Mouse (Mus musculus): ENCODE measurements around the gene Hist1h3a.
A peak's percentile ranks its signal among the peaks of the same experiment; 100 is the strongest.
"Not testable (repeated sequence)": the region's sequence is repeated elsewhere in the genome, so short reads cannot be mapped to it uniquely, and the experiment has no call there.

Gene Hist1h3a

DNA sequence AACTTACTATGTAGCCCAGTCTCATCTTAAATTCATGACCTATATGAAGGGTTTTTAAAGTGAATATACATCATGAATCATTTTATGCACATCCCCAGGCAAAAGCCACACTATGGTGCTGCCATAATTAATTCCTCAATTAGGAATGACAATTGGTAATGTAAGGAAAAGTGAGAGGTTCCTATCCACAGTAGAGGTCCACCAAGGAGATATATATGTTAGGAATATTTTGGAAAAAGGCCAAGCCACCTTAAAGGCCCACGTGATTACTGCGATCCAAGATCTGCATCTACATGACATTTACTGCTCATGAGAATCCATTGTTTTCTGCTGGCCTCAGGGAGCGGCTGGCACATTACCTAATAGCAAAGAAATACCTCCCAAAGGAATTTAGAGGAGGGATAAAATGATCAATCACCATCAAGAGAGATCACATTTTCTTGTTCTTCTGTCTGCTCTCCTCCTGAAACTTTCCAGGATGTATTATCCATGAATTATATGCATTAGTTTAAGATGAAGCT lies 2.9 kb downstream of the Hist1h3a start:
- DNase-seq (ENCODE audit: extremely low read depth, low read depth, low spot score) = no peak

GRCm38 (mm10) chr13:23757921-23758320 lies 4.3 kb downstream of the Hist1h3a start:
- no peak for DNase-seq (ENCODE audit: extremely low read depth, low read depth, low spot score)

DNA sequence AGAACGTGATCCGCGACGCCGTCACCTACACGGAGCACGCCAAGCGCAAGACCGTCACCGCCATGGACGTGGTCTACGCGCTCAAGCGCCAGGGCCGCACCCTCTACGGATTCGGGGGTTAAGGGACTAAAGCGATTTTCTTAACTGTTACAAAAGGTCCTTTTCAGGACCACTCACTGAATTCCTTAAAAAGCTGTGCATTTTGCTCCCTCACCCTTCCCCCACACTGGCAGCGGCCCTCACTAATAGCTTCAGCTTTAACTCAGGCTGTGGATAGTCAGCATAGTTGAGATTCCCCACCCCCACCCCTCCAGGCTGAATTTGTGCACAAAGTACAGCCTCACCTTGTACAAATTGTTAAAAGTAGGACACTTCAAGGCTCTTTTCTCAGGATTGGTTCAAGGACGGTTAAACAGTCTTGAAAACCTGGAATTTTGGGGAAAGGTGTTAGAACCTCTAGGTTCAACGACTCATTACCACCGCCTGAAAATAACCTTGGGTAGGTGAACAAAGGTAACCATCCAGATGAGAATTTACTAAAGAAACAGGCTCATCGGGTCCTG lies 4.9 kb downstream of the Hist1h3a start:
- DNase-seq (ENCODE audit: extremely low read depth, low read depth, low spot score) = no peak

DNA sequence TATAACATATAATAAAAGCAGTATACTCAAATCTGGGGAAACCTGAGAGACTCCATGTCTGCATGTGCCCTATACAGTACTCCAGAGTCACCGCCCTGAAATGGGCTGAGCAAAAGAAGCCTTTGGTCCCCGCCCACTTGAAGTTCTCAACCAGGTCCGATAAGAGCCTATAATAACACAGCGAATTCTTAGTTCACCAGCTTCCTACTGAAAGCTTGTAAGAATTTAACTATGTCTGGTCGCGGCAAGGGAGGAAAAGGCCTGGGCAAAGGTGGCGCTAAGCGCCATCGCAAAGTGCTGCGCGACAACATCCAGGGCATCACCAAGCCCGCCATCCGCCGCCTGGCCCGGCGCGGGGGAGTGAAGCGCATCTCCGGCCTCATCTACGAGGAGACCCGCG lies 5.4 kb downstream of the Hist1h3a start, which contains the start of gene Hist1h4b:
TSS of gene Hist1h4b (plus strand) at position 224 of the 400 bp plus-strand sequence.
- peak; percentile 74 for DNase-seq (ENCODE audit: extremely low read depth, low read depth, low spot score)

DNA sequence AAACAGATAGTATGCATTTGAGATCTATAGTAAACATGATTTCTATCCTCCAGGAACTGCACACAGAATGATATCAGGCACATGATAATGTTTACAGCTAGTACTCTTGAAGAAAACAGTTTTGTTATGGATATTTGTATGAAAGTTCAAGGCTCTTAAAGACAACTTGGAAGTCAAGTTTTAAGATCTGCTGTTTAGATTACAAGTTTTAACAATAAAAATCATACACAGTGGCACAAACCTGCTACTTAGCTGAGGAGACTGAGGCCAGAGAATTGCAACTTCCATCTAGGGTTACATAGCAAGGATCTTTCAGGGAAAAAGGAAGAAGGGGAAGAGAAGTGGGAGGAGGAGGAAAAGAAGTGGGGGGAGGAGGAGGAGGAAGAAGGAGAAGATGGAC lies 7.2 kb downstream of the Hist1h3a start:
- no peak for DNase-seq (ENCODE audit: extremely low read depth, low read depth, low spot score)

DNA sequence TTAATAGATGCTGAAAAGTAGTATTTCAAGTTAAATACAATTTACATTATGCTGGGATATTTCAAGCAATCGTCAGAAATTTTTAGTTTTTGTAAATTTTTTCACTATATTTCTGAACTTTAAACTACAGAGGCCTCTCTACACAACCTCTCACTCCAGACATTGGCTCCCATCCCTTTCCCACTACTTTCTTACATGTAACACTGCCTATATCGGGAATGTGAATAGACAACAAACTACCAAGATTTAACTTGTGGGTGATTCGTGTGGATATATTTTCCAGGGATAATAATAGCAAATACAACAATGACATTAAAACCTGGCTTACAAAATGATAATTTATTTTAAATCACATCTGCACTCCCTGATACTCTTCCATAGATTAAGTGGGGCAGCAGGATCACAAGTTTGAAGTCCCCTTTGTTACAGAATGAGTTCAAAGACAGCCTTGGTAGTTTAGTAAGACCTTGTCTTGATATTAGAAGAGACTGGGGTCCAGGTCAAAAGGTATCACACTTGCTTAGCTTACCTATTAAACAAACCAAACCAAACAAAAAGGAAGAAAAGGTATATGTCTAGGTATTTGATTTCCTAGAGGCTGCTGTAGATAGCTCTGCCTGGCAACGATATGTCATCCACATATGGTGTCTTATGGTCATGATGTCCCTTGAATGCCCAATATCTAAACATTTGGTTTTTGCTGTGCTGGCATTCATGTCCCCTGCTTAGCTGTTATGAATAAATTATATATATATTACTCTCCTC lies 8.7 kb downstream of the Hist1h3a start:
- DNase-seq (ENCODE audit: extremely low read depth, low read depth, low spot score) = no peak

DNA sequence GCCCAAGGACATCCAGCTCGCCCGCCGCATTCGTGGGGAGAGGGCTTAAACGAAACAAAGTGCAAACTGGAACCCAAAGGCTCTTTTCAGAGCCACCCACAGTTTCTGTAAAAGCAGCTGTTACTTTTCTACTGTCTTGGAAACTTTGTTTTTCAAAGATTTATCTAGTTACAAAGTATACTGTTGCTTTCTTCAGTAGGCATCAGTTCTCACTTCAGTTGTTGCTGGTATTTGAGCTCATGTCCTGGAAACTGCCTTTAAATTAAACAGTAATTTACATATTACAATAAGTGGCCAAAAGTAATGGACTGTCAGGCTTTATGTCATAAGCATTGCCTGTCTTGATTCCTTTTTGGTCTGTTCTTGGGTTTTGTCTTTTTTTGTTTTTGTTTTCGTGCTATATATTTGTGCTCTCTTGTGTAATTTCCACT lies 9.4 kb downstream of the Hist1h3a start:
- DNase-seq (ENCODE audit: extremely low read depth, low read depth, low spot score) = no peak

GRCm38 (mm10) chr13:23752067-23752741 lies 10.0 kb downstream of the Hist1h3a start, which contains the start of gene Hist1h3b:
Hist1h3b (plus strand) TSS chr13:23752267.
- DNase-seq (ENCODE audit: extremely low read depth, low read depth, low spot score) = not testable (repeated sequence)

GRCm38 (mm10) chr13:23751478-23751956 lies 10.7 kb downstream of the Hist1h3a start:
- no peak for DNase-seq (ENCODE audit: extremely low read depth, low read depth, low spot score)

GRCm38 (mm10) chr13:23750839-23751477 lies 11.2 kb downstream of the Hist1h3a start, which contains the start of gene Hist1h2ab:
Hist1h2ab (plus strand) TSS chr13:23751126.
- not testable (repeated sequence) for DNase-seq (ENCODE audit: extremely low read depth, low read depth, low spot score)

GRCm38 (mm10) chr13:23749563-23750121 lies 12.5 kb downstream of the Hist1h3a start:
- no peak for DNase-seq (ENCODE audit: extremely low read depth, low read depth, low spot score)

GRCm38 (mm10) chr13:23747892-23748288 lies 14.3 kb downstream of the Hist1h3a start:
- DNase-seq (ENCODE audit: extremely low read depth, low read depth, low spot score) = no peak

DNA sequence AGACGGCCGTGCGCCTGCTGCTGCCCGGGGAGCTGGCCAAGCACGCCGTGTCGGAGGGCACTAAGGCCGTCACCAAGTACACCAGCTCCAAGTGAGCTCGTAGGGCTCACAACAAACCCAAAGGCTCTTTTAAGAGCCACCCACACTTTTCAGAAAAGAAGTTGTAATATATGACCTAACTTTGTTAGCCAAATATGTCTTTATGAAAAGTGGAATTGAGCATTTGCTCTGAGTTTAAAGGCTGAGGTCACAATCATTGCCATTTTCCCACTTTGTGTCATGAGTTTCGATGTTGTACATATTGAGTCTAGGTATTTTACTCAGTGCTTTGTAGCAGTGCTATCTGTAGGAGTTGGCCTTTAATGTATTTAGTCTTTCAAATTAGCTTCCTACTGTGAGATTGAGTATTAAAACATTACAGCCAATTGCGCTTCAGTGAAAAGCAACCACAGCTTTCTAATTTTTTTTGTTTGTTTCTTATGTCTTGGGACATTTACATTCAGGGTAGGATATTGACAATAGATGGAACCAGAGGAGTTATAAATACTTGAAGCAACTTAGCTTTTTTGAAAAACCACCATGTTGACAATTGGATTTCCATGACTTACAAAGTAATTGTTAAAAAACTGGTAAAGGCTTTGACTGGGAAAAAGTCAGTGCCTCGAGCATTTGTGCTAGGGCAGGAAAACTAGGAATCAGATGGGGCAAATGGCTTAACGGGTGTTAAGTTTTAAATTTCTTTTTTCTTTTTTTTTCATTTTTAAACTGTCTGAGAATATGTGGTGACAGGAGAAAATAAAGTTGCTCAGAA lies 14.9 kb downstream of the Hist1h3a start:
- no peak for DNase-seq (ENCODE audit: extremely low read depth, low read depth, low spot score)

DNA sequence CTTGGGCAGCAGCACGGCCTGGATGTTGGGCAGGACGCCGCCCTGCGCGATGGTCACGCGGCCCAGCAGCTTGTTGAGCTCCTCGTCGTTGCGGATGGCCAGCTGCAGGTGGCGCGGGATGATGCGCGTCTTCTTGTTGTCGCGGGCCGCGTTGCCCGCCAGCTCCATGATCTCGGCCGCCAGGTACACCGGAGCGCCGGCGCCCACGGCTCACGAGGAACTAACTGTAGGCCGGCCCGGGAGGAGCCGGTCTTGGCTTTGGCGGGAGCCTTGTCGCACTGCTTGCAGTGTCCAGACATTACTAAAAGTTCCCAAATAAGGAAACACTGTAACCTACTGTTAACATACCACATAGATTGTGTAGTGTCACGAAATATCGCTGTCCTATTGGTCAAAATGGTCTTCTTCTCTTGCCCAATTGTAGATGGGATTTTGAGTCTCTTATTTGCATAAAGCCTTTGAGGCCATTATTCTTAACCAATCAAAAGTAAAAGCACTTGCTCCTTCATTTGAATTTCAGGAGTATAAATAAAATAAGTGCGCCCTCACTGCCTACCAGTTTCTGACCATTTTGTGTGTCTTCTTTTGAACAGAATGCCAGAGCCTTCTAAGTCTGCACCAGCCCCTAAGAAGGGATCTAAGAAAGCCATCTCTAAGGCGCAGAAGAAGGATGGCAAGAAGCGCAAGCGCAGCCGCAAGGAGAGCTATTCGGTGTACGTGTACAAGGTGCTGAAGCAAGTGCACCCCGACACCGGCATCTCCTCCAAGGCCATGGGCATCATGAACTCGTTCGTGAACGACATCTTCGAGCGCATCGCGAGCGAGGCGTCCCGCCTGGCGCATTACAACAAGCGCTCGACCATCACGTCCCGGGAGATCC lies 15.7 kb downstream of the Hist1h3a start, which contains the start of gene Hist1h2bb:
TSS of gene Hist1h2bb (plus strand) at position 534 of the 880 bp plus-strand sequence.
- not testable (repeated sequence) for DNase-seq (ENCODE audit: extremely low read depth, low read depth, low spot score)

DNA sequence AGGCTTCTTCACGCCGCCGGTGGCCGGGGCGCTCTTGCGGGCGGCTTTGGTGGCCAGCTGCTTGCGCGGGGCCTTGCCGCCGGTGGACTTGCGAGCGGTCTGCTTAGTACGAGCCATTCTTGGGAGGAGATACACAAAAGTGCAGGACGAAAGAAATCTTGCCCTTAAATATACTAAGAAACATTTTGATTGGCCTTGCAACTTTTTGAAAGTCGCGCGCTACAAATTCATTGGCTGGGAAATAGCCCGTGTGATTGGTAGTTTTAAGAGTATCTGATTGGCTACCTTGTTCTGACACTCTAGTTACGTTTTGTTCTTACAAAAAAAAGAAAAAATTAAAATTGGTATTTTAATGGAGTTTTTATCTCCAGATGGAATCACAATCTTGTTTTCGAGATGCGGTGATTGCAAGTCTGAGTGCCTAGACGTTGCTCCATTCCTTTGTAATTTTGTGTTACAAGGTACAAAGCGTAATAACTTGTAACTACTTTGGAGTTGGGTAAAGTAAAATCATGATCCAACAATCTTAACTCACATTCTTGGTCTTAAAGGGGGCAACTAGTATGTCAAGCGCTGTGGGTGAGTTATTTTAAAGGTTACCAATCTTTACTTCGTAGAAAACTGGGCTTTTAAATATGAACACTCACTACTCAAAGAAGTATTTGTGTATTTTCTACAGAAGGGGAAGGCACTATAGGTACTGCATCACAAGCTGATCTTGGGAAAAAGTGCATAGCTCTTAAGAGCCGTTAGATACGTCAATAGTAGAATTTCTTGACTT lies 16.6 kb downstream of the Hist1h3a start, which contains the start of gene Hist1h3c:
TSS of gene Hist1h3c (minus strand) at position 222 of the 781 bp plus-strand sequence.
- DNase-seq (ENCODE audit: extremely low read depth, low read depth, low spot score) = no peak

GRCm38 (mm10) chr13:23744421-23745380 lies 17.5 kb downstream of the Hist1h3a start:
- no peak for DNase-seq (ENCODE audit: extremely low read depth, low read depth, low spot score)

GRCm38 (mm10) chr13:23743963-23744362 lies 18.2 kb downstream of the Hist1h3a start:
- no peak for DNase-seq (ENCODE audit: extremely low read depth, low read depth, low spot score)
